ENCODE assay signal across 8 mouse cellular contexts in genomic region chr6:128200847-128201640, GRCm38 (mm10). TPM values are rescaled to one million over a fixed set of nuclear protein-coding genes. Genes with fewer than 3 reads are reported as not detected.
DNase-seq lines count a peak whose midpoint lies in the region; ATAC-seq and TF ChIP-seq lines count a peak whose summit lies in the region.

No protein-coding gene starts in this region.

- peak overlapping the region; percentile 56 for H3K4me3 ChIP-seq in intestine, embryonic 15.5 days (replicated peaks)
- H3K4me3 ChIP-seq in small intestine, adult 2 months (ENCODE audit: low read depth, low read length): peak overlapping the region; percentile 73

- peak overlapping the region; percentile 46 for H3K9ac ChIP-seq in intestine, embryonic 15.5 days

- H3K4me1 ChIP-seq in intestine, embryonic 15.5 days (replicated peaks): peaks cover 4% of the 10 kb centered on the region
- H3K4me1 ChIP-seq in small intestine, adult 2 months (ENCODE audit: control insufficient read depth, insufficient read depth, insufficient read length, low read length): peaks cover 9% of the 10 kb centered on the region

- peak; percentile 84 for DNase-seq in urinary bladder, postnatal 14 days (ENCODE audit: low spot score)
- no peak for DNase-seq in urinary bladder, adult 2 months (ENCODE audit: low spot score)
- peak; percentile 83 for DNase-seq in embryo, embryonic 10.5 days (ENCODE audit: low spot score)
- DNase-seq in gastrocnemius, postnatal 4 days (ENCODE audit: low spot score in 2 of 2): peak; percentile 44 to 74
- peak; percentile 45 to 49 for DNase-seq in left cerebral cortex, postnatal 36 days (ENCODE audit: low spot score in 2 of 2)
- peak; percentile 58 for DNase-seq in mesoderm, embryonic 11.5 days (ENCODE audit: low read depth, low spot score)

- H3K27ac ChIP-seq in intestine, embryonic 15.5 days: peak overlapping the region; percentile 52
- no peak overlapping the region for H3K27ac ChIP-seq in small intestine, adult 2 months (ENCODE audit: insufficient read depth, low read depth, low read length)

- no peaks in the 10 kb centered on the region for H3K9me3 ChIP-seq in intestine, embryonic 15.5 days

- H3K4me2 ChIP-seq in intestine, embryonic 15.5 days (replicated peaks): peak overlapping the region; percentile 98

- 0 out of 2 replicates have a peak, but pooled peaks have one; percentile 11 for TF ChIP-seq CTCF in small intestine, adult 2 months (IDR thresholded peaks at IDR 0.05; ENCODE audit: extremely low read depth, insufficient read length, insufficient replicate concordance, low read depth, low read length)

- under 1% methylated on average over 20 of the region's 20 CpGs for WGBS in intestine, embryonic 15.5 days
- under 1% methylated on average over 20 of the region's 20 CpGs for WGBS in small intestine, adult 2 months

- TF ChIP-seq POLR2A in small intestine, adult 2 months (IDR thresholded peaks at IDR 0.05; ENCODE audit: low read depth, low read length): no peak

- peak; percentile 60 for ATAC-seq in intestine, embryonic 15.5 days

- intact Hi-C loops in left cerebral cortex, postnatal 36 days (cut with DNase I): no loop called here

- no peaks in the 10 kb centered on the region for H3K36me3 ChIP-seq in intestine, embryonic 15.5 days
- no peaks in the 10 kb centered on the region for H3K36me3 ChIP-seq in small intestine, adult 2 months (ENCODE audit: control insufficient read depth, insufficient read depth, low read length)

- H3K27me3 ChIP-seq in intestine, embryonic 15.5 days (replicated peaks): no peaks in the 10 kb centered on the region
- H3K27me3 ChIP-seq in small intestine, adult 2 months (ENCODE audit: control insufficient read depth, insufficient read depth, low read length): no peaks in the 10 kb centered on the region; the same call in 1 of the 2 replicates

RNA-seq across cellular contexts. Expression of gene Tspan9, which starts 57.6 kb away (rescaled TPM):
- polyA plus RNA-seq in urinary bladder, adult 2 months (2012; rRNA removed): 112 and 128 TPM in 2 replicates
- total RNA-seq in gastrocnemius, postnatal 4 days (2021): 100 to 1,000 TPM; 151 to 194 TPM
- 92.3 and 102 TPM in 2 replicates for polyA plus RNA-seq in intestine, embryonic 15.5 days (2015; fragmentation: Nextera tagmentation; extraction: Ambion mirVana)
- 10 to 100 TPM; 47.5 to 62.9 TPM for total RNA-seq in left cerebral cortex, postnatal 36 days (2021)
- 15.3 and 20.6 TPM in 2 replicates for polyA plus RNA-seq in small intestine, adult 2 months (2012; rRNA removed)
